Comparison of ENCODE assay signal across 17 mouse cellular contexts in the genomic region with DNA sequence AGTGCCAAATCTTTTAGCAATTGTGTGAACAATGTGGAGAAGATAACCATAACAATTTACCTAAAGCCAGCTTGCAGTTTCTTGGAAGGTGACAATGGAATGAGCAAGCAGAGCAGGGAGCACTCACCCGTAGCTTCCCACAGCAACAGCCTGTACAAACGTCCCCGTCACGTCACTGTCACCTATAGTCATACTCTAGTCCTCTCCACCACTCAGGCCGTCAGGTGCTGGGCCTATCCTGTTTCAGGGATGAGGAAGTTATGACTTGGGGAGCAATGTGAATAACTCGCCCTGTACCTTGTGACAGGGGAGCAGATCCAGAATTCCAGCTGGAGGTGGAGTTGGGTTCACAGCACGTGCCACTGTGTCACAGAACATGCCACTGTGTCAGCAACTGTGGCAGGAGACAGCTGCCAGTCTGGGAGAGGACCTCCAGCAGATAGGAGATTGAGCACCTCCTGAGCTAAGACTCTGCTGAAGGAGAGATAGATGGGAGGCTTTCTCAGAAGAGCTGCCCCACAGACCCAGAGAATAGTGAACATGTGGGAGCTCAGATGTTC.
"Had no signal": no experiment of that assay in that cellular context is flagged by ENCODE, and none has a peak within 500 bp of the region (broad histone marks: within the 10 kb centered on the region; RNA-seq: fewer than 3 reads in every experiment).

No protein-coding gene starts in this region.

- H3K36me3 ChIP-seq: limb, embryonic 12.5 days; liver, embryonic 13.5 days; lung, embryonic 15.5 days; midbrain, embryonic 12.5 days; neural tube, embryonic 15.5 days had no signal

- H3K27ac ChIP-seq: layer of hippocampus, adult 2 months; limb, embryonic 12.5 days; liver, embryonic 13.5 days; lung, embryonic 15.5 days; macrophage; midbrain, embryonic 12.5 days; neural tube, embryonic 15.5 days had no signal

- H3K9me3 ChIP-seq: limb, embryonic 12.5 days; liver, embryonic 13.5 days; lung, embryonic 15.5 days; midbrain, embryonic 12.5 days; neural tube, embryonic 15.5 days had no signal

- H3K27me3 ChIP-seq: limb, embryonic 12.5 days; liver, embryonic 13.5 days; lung, embryonic 15.5 days; midbrain, embryonic 12.5 days; neural tube, embryonic 15.5 days had no signal

- H3K4me2 ChIP-seq: limb, embryonic 12.5 days; liver, embryonic 13.5 days; lung, embryonic 15.5 days; midbrain, embryonic 12.5 days; neural tube, embryonic 15.5 days had no signal

- DNase-seq: kidney, adult 8-10 months; kidney, postnatal 4 days; liver; liver, embryonic 13.5 days; liver, postnatal 0 days; lung, postnatal 14 days; right cerebral cortex, adult 18-20 months; right cerebral cortex, postnatal 25 days; thymus, adult 2 months; thymus, postnatal 36 days had no signal

- H3K4me1 ChIP-seq: liver, embryonic 13.5 days; midbrain, embryonic 12.5 days; neural tube, embryonic 15.5 days had no signal

- H3K9ac ChIP-seq: limb, embryonic 12.5 days; liver, embryonic 13.5 days; liver, postnatal 0 days; lung, embryonic 15.5 days; midbrain, embryonic 12.5 days; neural tube, embryonic 15.5 days had no signal

- ATAC-seq: liver, postnatal 0 days; midbrain, embryonic 16.5 days had no signal

- H3K4me3 ChIP-seq: layer of hippocampus, adult 2 months; limb, embryonic 12.5 days; liver, embryonic 13.5 days; lung, embryonic 15.5 days; midbrain, embryonic 12.5 days; neural tube, embryonic 15.5 days had no signal
